Mouse (Mus musculus): ENCODE results near the gene Cdh13. TPM values are rescaled to one million over a fixed set of nuclear protein-coding genes. Genes with fewer than 3 reads are reported as not detected.

Cdh13 gene
- polyA plus RNA-seq, 1 experiment from 2014 or later = 0.53 TPM

DNA sequence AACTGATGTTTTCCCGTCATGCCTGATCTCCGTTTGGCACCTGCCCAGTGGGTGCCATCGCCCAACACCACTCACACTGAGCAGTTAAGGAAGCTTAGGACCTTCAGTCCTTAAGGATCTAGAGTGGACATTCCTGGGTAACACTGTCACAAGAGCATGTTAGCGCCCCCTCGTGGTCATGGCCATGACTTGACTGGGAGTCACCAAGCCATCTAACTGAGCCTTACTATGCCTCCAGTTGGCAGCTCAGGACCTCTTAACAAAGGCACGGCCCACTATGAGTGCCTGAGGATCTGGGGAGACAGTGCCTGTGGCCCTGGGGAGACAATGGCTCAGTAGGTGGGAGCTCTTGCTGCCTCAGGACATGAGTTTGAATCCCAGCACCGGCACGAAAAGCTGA is 912.2 kb downstream of the Cdh13 start:
- Histone ChIP-seq H3K9ac (replicated peaks) (no peak overlapping the region), H3K4me3 (ENCODE audit: low read depth, low read length) (no peak overlapping the region), H3K4me1 (ENCODE audit: insufficient read depth) (no peaks in the 10 kb centered on the region), H3K27me3 (ENCODE audit: insufficient read depth, low read length) (no peaks in the 10 kb centered on the region), H3K9me3 (ENCODE audit: low read length) (no peaks in the 10 kb centered on the region), H3K27ac (ENCODE audit: low read depth) (no peak overlapping the region), H3K4me2 (ENCODE audit: low read depth, low read length) (no peak overlapping the region), H3K36me3 (replicated peaks; ENCODE audit: insufficient read depth, low read length) (no peaks in the 10 kb centered on the region)
- peak; percentile 47 for TF ChIP-seq CTCF (IDR thresholded peaks at IDR 0.05; ENCODE audit: low read depth)
- no peak for TF ChIP-seq EP300 (IDR thresholded peaks at IDR 0.05; ENCODE audit: low read depth)
- WGBS (ENCODE audit: insufficient replicate concordance) = 51% methylated on average over 8 of the region's 8 CpGs
- DNase-seq (peak; percentile 28), ATAC-seq (no peak)

DNA sequence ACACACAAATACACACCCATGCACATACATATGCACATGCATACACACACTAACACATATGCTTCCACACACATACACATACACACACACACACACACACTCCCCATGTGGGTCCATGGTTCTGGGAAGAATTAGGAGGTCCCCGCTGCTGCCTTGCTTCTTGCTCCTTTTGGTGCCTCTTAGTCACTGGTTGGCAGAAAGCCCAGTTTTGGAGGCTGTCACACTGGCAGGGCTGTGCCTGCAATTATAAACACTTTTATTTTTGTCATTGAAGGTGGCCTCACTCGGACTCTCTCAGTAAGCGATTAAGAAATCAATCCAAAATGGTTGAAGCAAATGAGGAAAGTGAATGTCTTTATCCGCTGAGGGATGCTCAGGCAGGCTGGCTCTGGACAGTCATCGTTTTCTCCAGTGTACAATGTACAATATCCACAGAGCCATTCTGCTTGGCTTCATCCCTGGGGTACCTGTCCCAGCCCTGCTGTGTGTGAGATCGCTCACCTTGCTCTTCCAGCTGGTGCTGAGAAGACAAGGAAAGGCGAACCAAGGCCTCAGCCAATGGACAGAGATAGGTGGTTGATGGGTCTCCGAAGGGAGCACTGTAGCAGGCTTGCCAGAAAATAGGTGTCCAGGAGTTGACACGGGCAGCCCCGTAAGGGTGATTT is 913.1 kb downstream of the Cdh13 start:
- Histone ChIP-seq H3K9me3 (ENCODE audit: low read length) (no peaks in the 10 kb centered on the region), H3K27me3 (ENCODE audit: insufficient read depth, low read length) (no peaks in the 10 kb centered on the region), H3K27ac (ENCODE audit: low read depth) (no peak overlapping the region), H3K9ac (replicated peaks) (no peak overlapping the region), H3K4me3 (ENCODE audit: low read depth, low read length) (no peak overlapping the region), H3K4me1 (ENCODE audit: insufficient read depth) (no peaks in the 10 kb centered on the region), H3K36me3 (replicated peaks; ENCODE audit: insufficient read depth, low read length) (no peaks in the 10 kb centered on the region), H3K4me2 (ENCODE audit: low read depth, low read length) (no peak overlapping the region)
- 76% methylated on average over 10 of the region's 10 CpGs for WGBS (ENCODE audit: insufficient replicate concordance)
- no peak for ATAC-seq
- TF ChIP-seq CTCF (IDR thresholded peaks at IDR 0.05; ENCODE audit: low read depth) (no peak), EP300 (IDR thresholded peaks at IDR 0.05; ENCODE audit: low read depth) (no peak)
- DNase-seq = no peak

DNA sequence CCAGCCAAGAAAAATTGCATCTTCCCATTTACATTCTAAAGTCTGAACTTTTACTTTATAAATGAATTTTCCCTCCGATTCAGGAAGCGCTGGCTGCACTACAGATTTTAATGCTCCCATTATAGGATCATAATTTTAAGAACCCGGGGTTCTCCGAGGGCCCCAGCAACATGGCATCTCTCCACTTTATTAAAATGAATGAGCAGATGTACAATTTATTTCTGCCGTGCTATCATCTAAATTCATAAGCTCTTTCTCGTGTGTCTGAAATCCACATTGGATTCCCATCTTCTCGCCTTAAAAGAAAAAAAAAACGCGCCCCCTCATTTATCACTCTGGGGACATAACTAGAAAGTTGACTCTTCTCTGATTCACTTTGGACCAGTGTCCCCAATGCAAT is 925.0 kb downstream of the Cdh13 start:
- 80% methylated on average over 9 of the region's 9 CpGs for WGBS (ENCODE audit: insufficient replicate concordance)
- no peak overlapping the region for H3K9ac ChIP-seq (replicated peaks)
- no peaks in the 10 kb centered on the region for H3K36me3 ChIP-seq (replicated peaks; ENCODE audit: insufficient read depth, low read length)
- H3K27ac ChIP-seq (ENCODE audit: low read depth) = no peak overlapping the region
- ATAC-seq = no peak
- TF ChIP-seq CTCF (IDR thresholded peaks at IDR 0.05; ENCODE audit: low read depth) (no peak), EP300 (IDR thresholded peaks at IDR 0.05; ENCODE audit: low read depth) (no peak)
- H3K4me1 ChIP-seq (ENCODE audit: insufficient read depth) = no peaks in the 10 kb centered on the region
- no peaks in the 10 kb centered on the region for H3K9me3 ChIP-seq (ENCODE audit: low read length)
- H3K4me2 ChIP-seq (ENCODE audit: low read depth, low read length) = no peak overlapping the region
- DNase-seq = no peak
- H3K4me3 ChIP-seq (ENCODE audit: low read depth, low read length) = no peak overlapping the region
- no peaks in the 10 kb centered on the region for H3K27me3 ChIP-seq (ENCODE audit: insufficient read depth, low read length)

DNA sequence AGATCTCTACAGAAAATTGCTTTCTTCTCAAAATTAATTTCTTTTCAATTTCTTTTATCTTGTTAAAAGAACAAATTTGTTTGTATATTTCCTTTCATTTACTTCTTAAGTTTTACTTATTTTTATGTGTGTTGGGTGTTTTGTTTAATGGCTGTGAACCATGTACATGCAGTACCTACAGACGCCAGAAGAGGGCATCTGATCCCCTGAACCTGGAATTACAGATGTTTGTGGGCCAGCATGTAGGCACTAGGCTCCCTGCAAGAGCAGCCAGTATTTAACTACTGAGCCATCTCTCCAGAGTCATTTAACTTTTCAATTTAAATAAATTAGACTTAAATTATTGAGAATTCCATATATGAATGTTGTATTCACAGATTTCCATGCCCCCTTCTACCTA is 941.0 kb downstream of the Cdh13 start:
- H3K36me3 ChIP-seq (replicated peaks; ENCODE audit: insufficient read depth, low read length) = no peaks in the 10 kb centered on the region
- H3K9ac ChIP-seq (replicated peaks) = no peak overlapping the region
- no peaks in the 10 kb centered on the region for H3K27me3 ChIP-seq (ENCODE audit: insufficient read depth, low read length)
- TF ChIP-seq EP300 (IDR thresholded peaks at IDR 0.05; ENCODE audit: low read depth) = no peak
- peak; percentile 69 for TF ChIP-seq CTCF (IDR thresholded peaks at IDR 0.05; ENCODE audit: low read depth)
- no peak overlapping the region for H3K4me2 ChIP-seq (ENCODE audit: low read depth, low read length)
- 0% methylated on average over 1 of the region's 1 CpGs for WGBS (ENCODE audit: insufficient replicate concordance)
- no peak for ATAC-seq
- H3K4me1 ChIP-seq (ENCODE audit: insufficient read depth) = no peaks in the 10 kb centered on the region
- peak; percentile 41 for DNase-seq
- no peak overlapping the region for H3K27ac ChIP-seq (ENCODE audit: low read depth)
- H3K9me3 ChIP-seq (ENCODE audit: low read length) = no peaks in the 10 kb centered on the region
- no peak overlapping the region for H3K4me3 ChIP-seq (ENCODE audit: low read depth, low read length)

DNA sequence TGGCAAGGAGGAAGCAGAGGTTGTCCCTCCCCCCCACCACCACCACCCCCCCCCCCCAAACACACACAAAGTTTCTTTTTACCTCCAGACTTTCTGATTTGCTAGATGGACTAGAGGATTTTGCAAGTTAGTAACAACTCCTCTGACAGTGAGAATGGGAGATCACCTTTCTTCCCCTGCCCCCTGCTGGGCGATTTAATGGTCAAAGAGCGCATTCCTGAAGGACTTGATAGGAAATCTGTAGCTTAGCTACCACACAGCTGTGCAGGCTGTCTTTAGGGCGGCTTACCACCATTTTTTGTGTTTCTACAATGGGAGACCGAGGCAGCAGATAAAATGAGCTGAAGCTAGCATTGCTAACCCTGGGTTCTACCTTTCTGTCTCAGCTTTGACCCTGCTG is 961.6 kb downstream of the Cdh13 start:
- H3K9ac ChIP-seq (replicated peaks) = no peak overlapping the region
- H3K27me3 ChIP-seq (ENCODE audit: insufficient read depth, low read length) = no peaks in the 10 kb centered on the region
- no peak overlapping the region for H3K4me2 ChIP-seq (ENCODE audit: low read depth, low read length)
- no peak overlapping the region for H3K27ac ChIP-seq (ENCODE audit: low read depth)
- TF ChIP-seq CTCF (IDR thresholded peaks at IDR 0.05; ENCODE audit: low read depth) (no peak), EP300 (IDR thresholded peaks at IDR 0.05; ENCODE audit: low read depth) (no peak)
- no peaks in the 10 kb centered on the region for H3K36me3 ChIP-seq (replicated peaks; ENCODE audit: insufficient read depth, low read length)
- no peaks in the 10 kb centered on the region for H3K4me1 ChIP-seq (ENCODE audit: insufficient read depth)
- WGBS (ENCODE audit: insufficient replicate concordance) = 51% methylated on average over 4 of the region's 4 CpGs
- ATAC-seq (no peak), DNase-seq (no peak)
- H3K4me3 ChIP-seq (ENCODE audit: low read depth, low read length) = no peak overlapping the region
- no peaks in the 10 kb centered on the region for H3K9me3 ChIP-seq (ENCODE audit: low read length)

DNA sequence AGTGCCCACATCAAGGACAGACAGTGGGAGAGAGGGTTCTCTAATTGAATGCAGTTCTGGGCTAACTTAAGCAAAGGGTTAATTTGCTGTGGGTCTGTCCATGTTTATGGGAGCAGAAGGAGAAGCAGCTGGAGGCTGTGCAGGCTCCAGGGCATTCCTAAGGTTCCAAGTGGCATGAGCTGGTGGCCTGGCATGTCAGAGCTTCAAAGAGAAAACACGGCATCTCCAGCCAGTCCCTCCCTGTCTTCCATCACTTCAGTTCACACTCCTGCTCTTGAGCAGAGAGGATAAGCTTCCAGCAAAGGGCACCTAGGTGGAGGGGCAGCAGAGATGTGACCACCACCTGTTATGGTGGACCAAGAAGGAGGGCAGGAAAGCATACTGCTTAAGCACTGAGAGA is 962.1 kb downstream of the Cdh13 start:
- ATAC-seq (no peak), DNase-seq (no peak)
- no peaks in the 10 kb centered on the region for H3K36me3 ChIP-seq (replicated peaks; ENCODE audit: insufficient read depth, low read length)
- H3K4me2 ChIP-seq (ENCODE audit: low read depth, low read length) = no peak overlapping the region
- H3K9me3 ChIP-seq (ENCODE audit: low read length) = no peaks in the 10 kb centered on the region
- H3K9ac ChIP-seq (replicated peaks) = no peak overlapping the region
- TF ChIP-seq CTCF (IDR thresholded peaks at IDR 0.05; ENCODE audit: low read depth) (no peak), EP300 (IDR thresholded peaks at IDR 0.05; ENCODE audit: low read depth) (no peak)
- H3K27me3 ChIP-seq (ENCODE audit: insufficient read depth, low read length) = no peaks in the 10 kb centered on the region
- WGBS (ENCODE audit: insufficient replicate concordance) = 57% methylated on average over 1 of the region's 1 CpGs
- H3K4me1 ChIP-seq (ENCODE audit: insufficient read depth) = no peaks in the 10 kb centered on the region
- no peak overlapping the region for H3K4me3 ChIP-seq (ENCODE audit: low read depth, low read length)
- no peak overlapping the region for H3K27ac ChIP-seq (ENCODE audit: low read depth)

Measured in liver, postnatal 0 days (tissue).